Mouse (Mus musculus): ENCODE data around the gene Pde6c. TPM values are rescaled to one million over a fixed set of nuclear protein-coding genes. Genes with fewer than 3 reads are reported as not detected.

Pde6c gene
- polyA plus RNA-seq, 1 experiment from 2014 or later, result 0.10 TPM

GRCm38 (mm10) chr19:38190606-38191005 is 58.0 kb downstream of the Pde6c start:
- Histone ChIP-seq H3K27me3 (ENCODE audit: insufficient read depth, low read length) (no peaks in the 10 kb centered on the region), H3K4me3 (ENCODE audit: low read length) (no peak overlapping the region)

GRCm38 (mm10) chr19:38191446-38191845 is 58.9 kb downstream of the Pde6c start:
- H3K4me3 ChIP-seq (ENCODE audit: low read length), result no peak overlapping the region
- H3K9me3 ChIP-seq (ENCODE audit: low read length), result 0 out of 2 replicates have a peak, but pooled peaks cover 4% of the 10 kb centered on the region
- no peaks in the 10 kb centered on the region for H3K27me3 ChIP-seq (ENCODE audit: insufficient read depth, low read length)
- 85% methylated on average over 5 of the region's 5 CpGs for WGBS
- no peak overlapping the region for H3K9ac ChIP-seq (replicated peaks; ENCODE audit: low read length)
- no peaks in the 10 kb centered on the region for H3K4me1 ChIP-seq (ENCODE audit: insufficient read depth, low read length)
- peaks cover 21% of the 10 kb centered on the region for H3K36me3 ChIP-seq (ENCODE audit: insufficient read depth, low read length)
- ATAC-seq (ENCODE audit: low FRiP score, low TSS enrichment), result no peak
- no peak overlapping the region for H3K4me2 ChIP-seq (replicated peaks; ENCODE audit: low read depth, low read length)
- no peak overlapping the region for H3K27ac ChIP-seq (ENCODE audit: low read length)

More at GRCm38 (mm10) chr19:38190606-38191005, 58.0 kb downstream of the Pde6c start:
- Histone ChIP-seq H3K36me3 (ENCODE audit: insufficient read depth, low read length) (peaks cover 22% of the 10 kb centered on the region), H3K4me1 (ENCODE audit: insufficient read depth, low read length) (no peaks in the 10 kb centered on the region), H3K9ac (replicated peaks; ENCODE audit: low read length) (no peak overlapping the region), H3K4me2 (replicated peaks; ENCODE audit: low read depth, low read length) (no peak overlapping the region), H3K9me3 (ENCODE audit: low read length) (0 out of 2 replicates have a peak, but pooled peaks cover 4% of the 10 kb centered on the region), H3K27ac (ENCODE audit: low read length) (no peak overlapping the region)
- ATAC-seq (ENCODE audit: low FRiP score, low TSS enrichment), result no peak
- WGBS, result 79% methylated on average over 3 of the region's 3 CpGs

- no peak for ATAC-seq (ENCODE audit: low FRiP score, low TSS enrichment)
- 90% methylated on average over 4 of the region's 4 CpGs for WGBS
- Histone ChIP-seq H3K4me2 (replicated peaks; ENCODE audit: low read depth, low read length) (no peak overlapping the region), H3K4me3 (ENCODE audit: low read length) (no peak overlapping the region), H3K4me1 (ENCODE audit: insufficient read depth, low read length) (no peaks in the 10 kb centered on the region), H3K27ac (ENCODE audit: low read length) (no peak overlapping the region), H3K9ac (replicated peaks; ENCODE audit: low read length) (no peak overlapping the region), H3K27me3 (ENCODE audit: insufficient read depth, low read length) (no peaks in the 10 kb centered on the region), H3K36me3 (ENCODE audit: insufficient read depth, low read length) (peaks cover 11% of the 10 kb centered on the region), H3K9me3 (ENCODE audit: low read length) (0 out of 2 replicates have a peak, but pooled peaks cover 4% of the 10 kb centered on the region)
Observed at GRCm38 (mm10) chr19:38195245-38195644, 62.7 kb downstream of the Pde6c start.

- Histone ChIP-seq H3K27ac (ENCODE audit: low read length) (no peak overlapping the region), H3K9me3 (ENCODE audit: low read length) (peaks cover 5% of the 10 kb centered on the region; the same call in 1 of the 2 replicates), H3K4me2 (replicated peaks; ENCODE audit: low read depth, low read length) (no peak overlapping the region), H3K27me3 (ENCODE audit: insufficient read depth, low read length) (no peaks in the 10 kb centered on the region), H3K4me1 (ENCODE audit: insufficient read depth, low read length) (no peaks in the 10 kb centered on the region), H3K4me3 (ENCODE audit: low read length) (no peak overlapping the region), H3K9ac (replicated peaks; ENCODE audit: low read length) (no peak overlapping the region), H3K36me3 (ENCODE audit: insufficient read depth, low read length) (peaks cover 23% of the 10 kb centered on the region)
- 86% methylated on average over 5 of the region's 5 CpGs for WGBS
- ATAC-seq (ENCODE audit: low FRiP score, low TSS enrichment), result no peak
Observed at GRCm38 (mm10) chr19:38198731-38199130, 66.2 kb downstream of the Pde6c start.

- no peaks in the 10 kb centered on the region for H3K27me3 ChIP-seq (ENCODE audit: insufficient read depth, low read length)
- peaks cover 3% of the 10 kb centered on the region; the same call in 1 of the 2 replicates for H3K9me3 ChIP-seq (ENCODE audit: low read length)
- no peak overlapping the region for H3K4me3 ChIP-seq (ENCODE audit: low read length)
- H3K27ac ChIP-seq (ENCODE audit: low read length), result no peak overlapping the region
- no peak for ATAC-seq (ENCODE audit: low FRiP score, low TSS enrichment)
- WGBS, result 60% methylated on average over 9 of the region's 9 CpGs
- H3K4me2 ChIP-seq (replicated peaks; ENCODE audit: low read depth, low read length), result no peak overlapping the region
- no peak overlapping the region for H3K9ac ChIP-seq (replicated peaks; ENCODE audit: low read length)
- peaks cover 18% of the 10 kb centered on the region for H3K36me3 ChIP-seq (ENCODE audit: insufficient read depth, low read length)
- no peaks in the 10 kb centered on the region for H3K4me1 ChIP-seq (ENCODE audit: insufficient read depth, low read length)
Observed at GRCm38 (mm10) chr19:38206669-38207068, 74.1 kb downstream of the Pde6c start.

GRCm38 (mm10) chr19:38217696-38218095 is 85.1 kb downstream of the Pde6c start:
- 96% methylated on average over 3 of the region's 3 CpGs for WGBS

GRCm38 (mm10) chr19:38223356-38223904 is 90.8 kb downstream of the Pde6c start:
- ATAC-seq (ENCODE audit: low FRiP score, low TSS enrichment), result peak; percentile 59
- 11% methylated on average over 12 of the region's 12 CpGs for WGBS
- H3K27me3 ChIP-seq (ENCODE audit: insufficient read depth, low read length), result no peaks in the 10 kb centered on the region
- peak overlapping the region; percentile 94 for H3K27ac ChIP-seq (ENCODE audit: low read length)
- peak overlapping the region; percentile 80 for H3K4me2 ChIP-seq (replicated peaks; ENCODE audit: low read depth, low read length)
- H3K9ac ChIP-seq (replicated peaks; ENCODE audit: low read length), result peak overlapping the region; percentile 85
- peak overlapping the region; percentile 81 for H3K4me3 ChIP-seq (ENCODE audit: low read length)
- H3K36me3 ChIP-seq (ENCODE audit: insufficient read depth, low read length), result peaks cover 4% of the 10 kb centered on the region; the same call in 1 of the 2 replicates
- H3K4me1 ChIP-seq (ENCODE audit: insufficient read depth, low read length), result peaks cover 14% of the 10 kb centered on the region; the same call in 1 of the 2 replicates
- no peaks in the 10 kb centered on the region for H3K9me3 ChIP-seq (ENCODE audit: low read length)

More at GRCm38 (mm10) chr19:38217696-38218095, 85.1 kb downstream of the Pde6c start:
- Histone ChIP-seq H3K27me3 (ENCODE audit: insufficient read depth, low read length) (no peaks in the 10 kb centered on the region), H3K9ac (replicated peaks; ENCODE audit: low read length) (no peak overlapping the region), H3K27ac (ENCODE audit: low read length) (no peak overlapping the region), H3K4me1 (ENCODE audit: insufficient read depth, low read length) (peaks cover under 1% of the 10 kb centered on the region; the same call in 1 of the 2 replicates), H3K36me3 (ENCODE audit: insufficient read depth, low read length) (peaks cover 19% of the 10 kb centered on the region), H3K9me3 (ENCODE audit: low read length) (no peaks in the 10 kb centered on the region), H3K4me2 (replicated peaks; ENCODE audit: low read depth, low read length) (no peak overlapping the region), H3K4me3 (ENCODE audit: low read length) (no peak overlapping the region)
- no peak for ATAC-seq (ENCODE audit: low FRiP score, low TSS enrichment)

- Histone ChIP-seq H3K27me3 (ENCODE audit: insufficient read depth, low read length) (no peaks in the 10 kb centered on the region), H3K4me1 (ENCODE audit: insufficient read depth, low read length) (peaks cover 14% of the 10 kb centered on the region; the same call in 1 of the 2 replicates), H3K4me3 (ENCODE audit: low read length) (peak within 1 kb of the TSS; percentile 81), H3K36me3 (ENCODE audit: insufficient read depth, low read length) (no peaks in the 10 kb centered on the region), H3K27ac (ENCODE audit: low read length) (peak within 1 kb of the TSS; percentile 94), H3K9ac (replicated peaks; ENCODE audit: low read length) (peak within 1 kb of the TSS; percentile 85), H3K4me2 (replicated peaks; ENCODE audit: low read depth, low read length) (peak within 1 kb of the TSS; percentile 80), H3K9me3 (ENCODE audit: low read length) (peaks cover 4% of the 10 kb centered on the region; the same call in 1 of the 2 replicates)
- peak; percentile 99 for ATAC-seq (ENCODE audit: low FRiP score, low TSS enrichment)
- under 1% methylated on average over 48 of the region's 49 CpGs for WGBS
Observed at GRCm38 (mm10) chr19:38223905-38224684, 91.5 kb downstream of the Pde6c start, which contains the start of gene Fra10ac1. Fra10ac1 (minus strand) TSS chr19:38224156.

GRCm38 (mm10) chr19:38224685-38225060 is 92.1 kb downstream of the Pde6c start:
- 15% methylated on average over 9 of the region's 9 CpGs for WGBS
- Histone ChIP-seq H3K27ac (ENCODE audit: low read length) (peak overlapping the region; percentile 94), H3K27me3 (ENCODE audit: insufficient read depth, low read length) (no peaks in the 10 kb centered on the region), H3K4me2 (replicated peaks; ENCODE audit: low read depth, low read length) (peak overlapping the region; percentile 80), H3K4me1 (ENCODE audit: insufficient read depth, low read length) (peaks cover 14% of the 10 kb centered on the region; the same call in 1 of the 2 replicates), H3K9me3 (ENCODE audit: low read length) (peaks cover 4% of the 10 kb centered on the region; the same call in 1 of the 2 replicates), H3K9ac (replicated peaks; ENCODE audit: low read length) (peak overlapping the region; percentile 85), H3K36me3 (ENCODE audit: insufficient read depth, low read length) (no peaks in the 10 kb centered on the region), H3K4me3 (ENCODE audit: low read length) (peak overlapping the region; percentile 81)
- ATAC-seq (ENCODE audit: low FRiP score, low TSS enrichment), result no peak

All from kidney, embryonic 16.5 days (tissue).